21 mouse cellular contexts compared by ENCODE assay signal in genomic region chr3:146374596-146375175, GRCm38 (mm10). TPM values are rescaled to one million over a fixed set of nuclear protein-coding genes. Genes with fewer than 3 reads are reported as not detected.
DNase-seq lines count a peak whose midpoint lies in the region; ATAC-seq and TF ChIP-seq lines count a peak whose summit lies in the region.
"Had no signal": no experiment of that assay in that cellular context is flagged by ENCODE, and none has a peak within 500 bp of the region (broad histone marks: within the 10 kb centered on the region; RNA-seq: fewer than 3 reads in every experiment).

No protein-coding gene starts in this region.

- 54% methylated on average over 3 of the region's 3 CpGs for WGBS in forebrain, embryonic 11.5 days
- 40% methylated on average over 3 of the region's 3 CpGs for WGBS in forebrain, embryonic 13.5 days
- WGBS in forebrain, embryonic 14.5 days, result 29% methylated on average over 3 of the region's 3 CpGs
- 80% methylated on average over 3 of the region's 3 CpGs for WGBS in intestine, embryonic 16.5 days

- H3K27ac ChIP-seq in forebrain, embryonic 11.5 days (ENCODE audit: low read depth, low read length), result peak overlapping the region; percentile 47; the same call in 1 of the 2 replicates
- H3K27ac ChIP-seq in forebrain, embryonic 13.5 days, result no peak overlapping the region
- peak overlapping the region; percentile 43; the same call in 1 of the 2 replicates for H3K27ac ChIP-seq in layer of hippocampus, adult 2 months
- H3K27ac ChIP-seq in forebrain, embryonic 14.5 days (ENCODE audit: low read depth, low read length), result no peak overlapping the region
- no peak overlapping the region for H3K27ac ChIP-seq in intestine, embryonic 16.5 days (ENCODE audit: low read length)
- H3K27ac ChIP-seq: embryonic facial prominence, embryonic 10.5 days; gastrocnemius, adult 2 months; hindbrain, embryonic 15.5 days had no signal

- H3K27me3 ChIP-seq in forebrain, embryonic 11.5 days (ENCODE audit: control insufficient read depth, insufficient read depth, low read length), result no peaks in the 10 kb centered on the region
- H3K27me3 ChIP-seq in forebrain, embryonic 13.5 days, result no peaks in the 10 kb centered on the region
- no peaks in the 10 kb centered on the region for H3K27me3 ChIP-seq in forebrain, embryonic 14.5 days (replicated peaks; ENCODE audit: control insufficient read depth, insufficient read depth, low read length)
- H3K27me3 ChIP-seq in intestine, embryonic 16.5 days (replicated peaks; ENCODE audit: control insufficient read depth, insufficient read depth, low read length), result no peaks in the 10 kb centered on the region
- H3K27me3 ChIP-seq: heart, embryonic 12.5 days; Patski had no signal

- H3K36me3 ChIP-seq in forebrain, embryonic 11.5 days (ENCODE audit: control insufficient read depth, insufficient read depth, low read length), result no peaks in the 10 kb centered on the region
- H3K36me3 ChIP-seq in forebrain, embryonic 13.5 days (ENCODE audit: poor library complexity, severe bottlenecking), result no peaks in the 10 kb centered on the region
- no peaks in the 10 kb centered on the region for H3K36me3 ChIP-seq in forebrain, embryonic 14.5 days (ENCODE audit: control insufficient read depth, insufficient read depth, low read length)
- no peaks in the 10 kb centered on the region for H3K36me3 ChIP-seq in intestine, embryonic 16.5 days (ENCODE audit: control insufficient read depth, insufficient read depth, low read length)
- H3K36me3 ChIP-seq: embryonic facial prominence, embryonic 10.5 days; heart, embryonic 12.5 days; hindbrain, embryonic 15.5 days had no signal

- H3K9me3 ChIP-seq in forebrain, embryonic 11.5 days (ENCODE audit: control insufficient read depth, low read length), result no peaks in the 10 kb centered on the region
- no peaks in the 10 kb centered on the region for H3K9me3 ChIP-seq in forebrain, embryonic 13.5 days (replicated peaks)
- H3K9me3 ChIP-seq in forebrain, embryonic 14.5 days (replicated peaks; ENCODE audit: control insufficient read depth, low read length), result no peaks in the 10 kb centered on the region
- H3K9me3 ChIP-seq in intestine, embryonic 16.5 days (ENCODE audit: control insufficient read depth, low read length), result no peaks in the 10 kb centered on the region
- H3K9me3 ChIP-seq: embryonic facial prominence, embryonic 10.5 days; heart, embryonic 12.5 days; hindbrain, embryonic 15.5 days had no signal

- no peak for DNase-seq in forebrain, embryonic 11.5 days (ENCODE audit: low spot score)
- DNase-seq in layer of hippocampus, adult 2 months (ENCODE audit: low spot score in 2 of 2), result no peak
- no peak for DNase-seq in layer of hippocampus, adult 9-10 months (ENCODE audit: low spot score)
- peak; percentile 63 for DNase-seq in Muller cell, postnatal 12 days (ENCODE audit: inconsistent ontology term)
- peak; percentile 10 for DNase-seq in forebrain, embryonic 14.5 days (ENCODE audit: low spot score)
- DNase-seq in right cerebral cortex, postnatal 4 days, result no peak
- DNase-seq: adrenal gland, postnatal 14 days; cerebellum, adult 18-20 months; cerebellum, adult 9-11 months; cerebellum, postnatal 36 days; gastrocnemius, adult 2 months; gastrocnemius, postnatal 25 days; heart, postnatal 36 days had no signal

- H3K4me2 ChIP-seq in forebrain, embryonic 11.5 days (ENCODE audit: low read depth, low read length, severe bottlenecking), result no peak overlapping the region
- no peak overlapping the region; the same call in 1 of the 2 replicates for H3K4me2 ChIP-seq in forebrain, embryonic 13.5 days
- no peak overlapping the region for H3K4me2 ChIP-seq in forebrain, embryonic 14.5 days (ENCODE audit: low read length)
- H3K4me2 ChIP-seq in intestine, embryonic 16.5 days (ENCODE audit: low read depth, low read length), result no peak overlapping the region
- H3K4me2 ChIP-seq: heart, embryonic 12.5 days; hindbrain, embryonic 15.5 days had no signal

- H3K9ac ChIP-seq in forebrain, embryonic 11.5 days (ENCODE audit: low read length), result no peak overlapping the region
- no peak overlapping the region for H3K9ac ChIP-seq in forebrain, embryonic 13.5 days
- H3K9ac ChIP-seq in forebrain, embryonic 14.5 days (ENCODE audit: low read length), result no peak overlapping the region
- no peak overlapping the region for H3K9ac ChIP-seq in intestine, embryonic 16.5 days (ENCODE audit: low read depth, low read length)
- H3K9ac ChIP-seq: heart, embryonic 12.5 days; hindbrain, embryonic 15.5 days had no signal

- peak; percentile 17 for ATAC-seq in forebrain, embryonic 11.5 days (replicated peaks; ENCODE audit: low FRiP score)
- ATAC-seq in forebrain, embryonic 13.5 days, result no peak
- peak; percentile 35 for ATAC-seq in forebrain, embryonic 14.5 days
- ATAC-seq in intestine, embryonic 16.5 days, result no peak
- ATAC-seq: activated CD4-positive, CD25-positive, alpha-beta regulatory T cell, adult 4 months; intestine, postnatal 0 days; Patski had no signal

- no peak for TF ChIP-seq CTCF in layer of hippocampus, adult 2 months (conservative IDR thresholded peaks at IDR 0.05)

- H3K4me1 ChIP-seq in forebrain, embryonic 11.5 days (replicated peaks; ENCODE audit: control insufficient read depth, insufficient read depth, low read length), result peaks cover 7% of the 10 kb centered on the region; the same call in 1 of the 2 replicates
- H3K4me1 ChIP-seq in forebrain, embryonic 13.5 days, result peaks cover 23% of the 10 kb centered on the region
- H3K4me1 ChIP-seq in forebrain, embryonic 14.5 days (ENCODE audit: control insufficient read depth, insufficient read depth, low read length), result peaks cover 10% of the 10 kb centered on the region
- no peaks in the 10 kb centered on the region for H3K4me1 ChIP-seq in intestine, embryonic 16.5 days (ENCODE audit: control insufficient read depth, insufficient read depth, low read length)
- H3K4me1 ChIP-seq: hindbrain, embryonic 15.5 days had no signal

- no peak overlapping the region for H3K4me3 ChIP-seq in forebrain, embryonic 11.5 days (ENCODE audit: low read depth, low read length)
- no peak overlapping the region for H3K4me3 ChIP-seq in forebrain, embryonic 13.5 days
- H3K4me3 ChIP-seq in layer of hippocampus, adult 2 months, result no peak overlapping the region
- H3K4me3 ChIP-seq in forebrain, embryonic 14.5 days (ENCODE audit: low read depth, low read length), result no peak overlapping the region
- H3K4me3 ChIP-seq in intestine, embryonic 16.5 days (ENCODE audit: low read length), result no peak overlapping the region
- H3K4me3 ChIP-seq: embryonic facial prominence, embryonic 10.5 days; gastrocnemius, adult 2 months; heart, embryonic 12.5 days; hindbrain, embryonic 15.5 days had no signal

RNA-seq across cellular contexts. Expression of gene Ssx2ip, which starts 29.8 kb away (rescaled TPM):
- 41.6 TPM in 2 replicates for polyA plus RNA-seq in forebrain, embryonic 11.5 days (2014; fragmentation: Nextera tagmentation; extraction: Ambion mirVana)
- polyA plus RNA-seq in forebrain, embryonic 13.5 days (2015; fragmentation: Nextera tagmentation; extraction: Ambion mirVana), result 22.8 and 23.3 TPM in 2 replicates
- 100 to 1,000 TPM in 1 of 2 experiments, 10 to 100 TPM in 1; 99.7 to 107 TPM for total RNA-seq in layer of hippocampus, adult 2 months (2021)
- 20.8 and 22.9 TPM in 2 replicates for polyA plus RNA-seq in forebrain, embryonic 14.5 days (2014; fragmentation: Nextera tagmentation; extraction: Ambion mirVana)
- polyA plus RNA-seq in intestine, embryonic 16.5 days (2015; fragmentation: Nextera tagmentation; extraction: Ambion mirVana), result 36.1 and 38.1 TPM in 2 replicates

Comparison
In these comparisons a context has a peak if more than half of its experiments do, and no peak if none do; other contexts are left out.
1. ATAC-seq: peak in forebrain, embryonic 11.5 days (single experiment) and forebrain, embryonic 14.5 days (single experiment); none in forebrain, embryonic 13.5 days (single experiment) and intestine, embryonic 16.5 days (single experiment).
2. DNase-seq: peak in Muller cell, postnatal 12 days (single experiment) and forebrain, embryonic 14.5 days (single experiment); none in forebrain, embryonic 11.5 days (single experiment), layer of hippocampus, adult 2 months (0 of 2), layer of hippocampus, adult 9-10 months (single experiment) and right cerebral cortex, postnatal 4 days (single experiment).
3. H3K27ac ChIP-seq: peak in forebrain, embryonic 11.5 days (single experiment) and layer of hippocampus, adult 2 months (single experiment); none in forebrain, embryonic 13.5 days (single experiment), forebrain, embryonic 14.5 days (single experiment) and intestine, embryonic 16.5 days (single experiment).